Mouse (Mus musculus) CD4-positive helper T cell, adult 2 months (primary cell): ENCODE results near the gene Tmc5.

Source experiments
- DNase-seq: peaks from one replicate; pipeline ENCODE4 v3.0.0-alpha.2; 2012; ENCODE audit warnings: low read depth, missing footprints, low spot score

The Tmc5 gene

GRCm38 (mm10) chr7:118696146-118696545 lies 99.0 kb downstream of the Tmc5 start:
- DNase-seq: no peak

GRCm38 (mm10) chr7:118697168-118697567 lies 100.1 kb downstream of the Tmc5 start:
- DNase-seq: no peak

- DNase-seq: no peak
These were observed 101.8 kb downstream of the Tmc5 start for GRCm38 (mm10) chr7:118698882-118699281.

GRCm38 (mm10) chr7:118703144-118703561 lies 106.1 kb downstream of the Tmc5 start:
- DNase-seq: no peak

DNA sequence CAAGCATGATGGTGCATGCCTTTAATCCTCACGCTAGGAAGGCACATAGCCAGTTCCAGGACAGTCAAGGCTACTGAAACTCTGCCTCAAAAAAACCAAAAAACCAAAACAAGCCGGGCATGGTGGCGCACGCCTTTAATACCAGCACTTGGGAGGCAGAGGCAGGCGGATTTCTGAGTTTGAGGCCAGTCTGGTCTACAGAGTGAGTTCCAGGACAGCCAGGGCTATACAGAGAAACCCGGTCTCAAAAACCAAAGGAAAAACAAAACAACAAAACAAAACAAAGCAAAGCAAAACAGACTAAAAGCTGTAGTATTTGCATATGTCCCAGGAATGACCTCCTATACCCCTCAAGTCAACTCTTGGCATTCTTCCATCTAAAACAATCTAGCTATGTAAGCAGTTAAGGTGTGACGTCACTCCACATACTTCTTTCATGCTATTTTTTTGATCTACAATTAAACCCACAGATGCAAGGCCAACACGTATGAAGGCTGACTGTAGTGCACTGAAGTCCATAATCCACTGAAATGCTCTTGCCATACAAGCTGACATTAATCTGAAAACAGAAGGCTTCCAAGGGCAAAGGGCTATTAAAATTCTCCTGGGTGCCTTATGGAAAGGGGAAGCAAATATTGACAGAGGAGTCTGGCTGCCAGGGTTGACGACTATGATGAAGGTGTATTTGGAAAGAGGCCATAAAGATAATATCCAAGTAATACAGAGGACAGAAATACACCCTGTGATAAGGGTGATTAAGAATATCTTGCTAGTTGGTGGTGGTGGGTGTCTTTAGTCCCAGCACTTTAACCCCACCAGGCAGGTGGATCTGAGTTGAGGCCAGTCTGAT lies 107.1 kb downstream of the Tmc5 start:
- peak; percentile 44 for DNase-seq

- peak; percentile 86 for DNase-seq
These were observed 108.2 kb downstream of the Tmc5 start, which contains the start of gene Gde1 for GRCm38 (mm10) chr7:118705101-118705961. Gene Gde1 (minus strand): TSS chr7:118705778.

DNA sequence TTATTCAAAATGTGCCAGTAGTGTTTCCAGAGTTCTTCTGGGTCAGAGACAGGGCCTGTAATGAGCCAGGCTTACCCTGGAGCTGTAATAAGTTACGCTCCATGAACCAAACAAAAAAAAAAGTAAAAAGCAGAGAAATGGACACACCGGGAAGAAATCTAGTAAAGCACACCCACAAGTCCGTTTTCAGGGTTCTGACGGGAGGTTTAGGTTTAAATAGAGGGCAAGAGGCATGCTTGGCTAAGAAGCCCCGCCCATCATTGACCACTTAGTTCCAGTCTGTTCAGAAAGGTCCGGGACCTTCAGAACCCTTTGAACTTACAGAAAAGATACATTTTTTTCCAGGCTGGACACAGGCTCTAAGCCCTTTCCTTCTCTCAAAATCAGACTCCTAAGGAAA lies 109.0 kb downstream of the Tmc5 start:
- DNase-seq: no peak

DNA sequence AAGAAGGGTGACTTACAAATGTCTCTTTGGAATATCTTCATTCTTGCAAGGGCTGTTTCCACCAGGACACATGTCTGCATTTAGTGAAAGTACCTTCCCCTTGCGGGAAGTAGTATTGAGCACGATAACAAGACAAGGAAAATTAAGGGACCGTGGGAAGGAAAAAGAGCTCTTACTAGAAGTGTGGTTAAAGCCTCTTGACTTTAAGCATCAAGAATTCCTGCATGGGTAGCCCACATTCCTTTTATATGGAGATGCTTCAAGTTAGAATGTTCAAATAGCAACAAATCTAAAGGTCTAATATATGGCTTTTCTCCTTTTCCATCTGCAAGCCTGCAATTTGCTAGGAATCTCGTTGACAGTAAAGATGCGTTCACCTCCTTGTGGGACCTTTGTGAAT lies 109.4 kb downstream of the Tmc5 start:
- no peak for DNase-seq

- no peak for DNase-seq
These were observed 110.1 kb downstream of the Tmc5 start for GRCm38 (mm10) chr7:118707216-118707615.

DNA sequence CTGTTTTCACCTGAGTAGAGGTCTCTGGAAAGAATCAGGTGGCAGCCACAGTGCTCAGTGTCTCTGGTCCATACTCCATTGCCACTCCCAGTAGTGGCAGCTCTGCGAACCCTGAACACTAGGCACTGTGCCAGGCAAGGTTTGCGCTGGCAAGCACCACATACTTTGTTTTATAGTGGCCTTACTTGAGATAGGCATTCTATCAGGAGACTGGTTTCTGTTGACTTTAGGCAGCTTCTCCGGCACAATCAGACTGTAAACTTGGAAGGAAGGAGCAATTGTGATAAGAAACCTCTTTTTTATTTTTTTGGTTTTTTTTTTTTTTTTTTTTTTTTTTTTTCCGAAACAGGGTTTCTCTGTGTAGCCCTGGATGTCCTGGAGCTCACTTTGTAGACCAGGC lies 110.9 kb downstream of the Tmc5 start:
- no peak for DNase-seq

DNA sequence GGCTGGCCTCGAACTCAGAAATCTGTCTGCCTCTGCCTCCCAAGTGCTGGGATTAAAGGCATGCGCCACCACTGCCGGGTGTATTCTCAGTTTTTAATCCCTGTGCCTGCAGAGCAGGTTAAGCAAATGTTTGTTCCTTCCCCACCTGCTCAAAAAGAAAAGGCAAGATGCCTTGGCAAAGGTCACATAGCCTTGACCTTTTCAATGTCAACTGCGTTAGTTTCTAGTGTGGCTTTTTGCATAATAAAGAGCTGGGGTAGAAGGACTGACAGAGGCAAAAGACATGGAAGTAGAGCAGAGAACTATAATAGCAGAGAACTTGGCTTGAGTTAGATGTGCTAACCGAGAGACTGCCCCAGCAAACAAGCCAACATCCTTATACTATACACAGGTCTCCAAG lies 113.7 kb downstream of the Tmc5 start:
- no peak for DNase-seq

GRCm38 (mm10) chr7:118712228-118713173 lies 115.4 kb downstream of the Tmc5 start, which contains the start of gene Ccp110:
Gene Ccp110 (plus strand): TSS chr7:118712552.
- DNase-seq: peak; percentile 96

DNA sequence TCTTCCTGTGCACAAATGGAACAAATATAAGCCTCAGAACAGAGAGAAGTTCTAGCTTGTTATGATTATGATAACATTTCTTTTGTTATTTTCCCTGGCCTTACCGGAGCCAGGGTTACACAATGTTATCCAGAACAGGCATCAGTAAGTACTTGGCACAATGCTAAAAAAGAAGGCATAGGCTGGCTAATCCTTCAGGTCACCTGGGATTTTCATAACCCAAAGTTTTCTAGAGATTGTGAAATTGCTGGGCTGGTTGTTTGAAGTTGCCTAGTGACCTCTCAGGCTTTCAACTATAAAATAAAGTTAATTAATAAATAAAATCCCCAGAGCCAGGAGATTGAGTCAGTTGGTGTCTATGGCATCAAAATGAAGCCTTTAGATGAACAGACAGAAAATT lies 117.8 kb downstream of the Tmc5 start:
- no peak for DNase-seq

DNA sequence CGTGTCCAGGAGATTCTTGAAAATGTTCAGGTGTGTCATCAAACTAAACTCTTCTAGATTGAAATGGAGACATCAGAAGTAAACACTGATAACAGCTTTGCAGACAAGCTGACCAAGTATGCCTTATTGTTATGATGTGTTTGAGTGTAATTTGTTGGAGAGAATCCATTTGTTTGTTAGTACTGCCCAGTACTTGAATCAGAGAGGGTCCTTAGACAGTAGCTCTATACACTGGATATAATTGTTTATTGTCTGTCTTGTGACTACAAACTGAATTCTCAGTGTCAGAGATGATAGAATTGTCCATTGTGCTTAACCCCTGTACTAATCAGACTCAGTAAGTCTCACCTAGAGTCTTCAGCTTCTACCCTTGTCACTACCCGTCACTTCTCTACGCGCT lies 121.0 kb downstream of the Tmc5 start:
- no peak for DNase-seq

GRCm38 (mm10) chr7:118723927-118724326 lies 126.8 kb downstream of the Tmc5 start:
- DNase-seq: no peak
